9 mouse cellular contexts compared by ENCODE assay signal in genomic region chr4:55533803-55534254, GRCm38 (mm10). TPM values are rescaled to one million over a fixed set of nuclear protein-coding genes. Genes with fewer than 3 reads are reported as not detected.
A peak's percentile ranks its signal among the peaks of the same experiment; 100 is the strongest.
DNase-seq lines count a peak whose midpoint lies in the region; ATAC-seq and TF ChIP-seq lines count a peak whose summit lies in the region.
"Had no signal": no experiment of that assay in that cellular context is flagged by ENCODE, and none has a peak within 500 bp of the region (broad histone marks: within the 10 kb centered on the region; RNA-seq: fewer than 3 reads in every experiment).

No protein-coding gene starts in this region.

- no peaks in the 10 kb centered on the region for H3K9me3 ChIP-seq in embryonic facial prominence, embryonic 14.5 days (ENCODE audit: control insufficient read depth, low read length)
- H3K9me3 ChIP-seq in limb, embryonic 12.5 days, result no peaks in the 10 kb centered on the region
- no peaks in the 10 kb centered on the region for H3K9me3 ChIP-seq in midbrain, embryonic 16.5 days (replicated peaks; ENCODE audit: control insufficient read depth, low read length, poor library complexity, severe bottlenecking)

- H3K27me3 ChIP-seq in liver, adult 2 months (ENCODE audit: control insufficient read depth, insufficient read depth, low read length), result peaks cover 4% of the 10 kb centered on the region
- peaks cover 6% of the 10 kb centered on the region; the same call in 1 of the 2 replicates for H3K27me3 ChIP-seq in embryonic facial prominence, embryonic 14.5 days (replicated peaks; ENCODE audit: control insufficient read depth, insufficient read depth, low read length)
- peaks cover 46% of the 10 kb centered on the region for H3K27me3 ChIP-seq in limb, embryonic 12.5 days
- peaks cover 7% of the 10 kb centered on the region for H3K27me3 ChIP-seq in midbrain, embryonic 16.5 days (ENCODE audit: control insufficient read depth, insufficient read depth, low read depth, low read length)

- TF ChIP-seq POLR2A in liver, adult 2 months (IDR thresholded peaks at IDR 0.05; ENCODE audit: extremely low read depth, insufficient read depth, low read length), result no peak

- H3K9ac ChIP-seq in liver, adult 2 months (ENCODE audit: low read depth, low read length), result no peak overlapping the region
- peak overlapping the region; percentile 87 for H3K9ac ChIP-seq in embryonic facial prominence, embryonic 14.5 days (ENCODE audit: low read depth, low read length)
- 0 out of 2 replicates have a peak overlapping the region, but pooled peaks have one; percentile 75 for H3K9ac ChIP-seq in limb, embryonic 12.5 days (replicated peaks)
- H3K9ac ChIP-seq in midbrain, embryonic 16.5 days (ENCODE audit: low read depth, low read length), result peak overlapping the region; percentile 80

- ATAC-seq in embryonic facial prominence, embryonic 14.5 days (ENCODE audit: low read depth), result no peak
- no peak for ATAC-seq in limb, embryonic 12.5 days (ENCODE audit: insufficient number of reproducible peaks, insufficient read depth, low FRiP score, low TSS enrichment, low read depth)
- ATAC-seq in midbrain, embryonic 16.5 days, result no peak

- no peaks in the 10 kb centered on the region for H3K79me2 ChIP-seq in liver, adult 2 months (ENCODE audit: control insufficient read depth, insufficient read depth, low read length)

- peak overlapping the region; percentile 77; the same call in 1 of the 2 replicates for H3K4me3 ChIP-seq in liver, adult 2 months (ENCODE audit: insufficient read depth, low read depth, low read length)
- peak overlapping the region; percentile 78 for H3K4me3 ChIP-seq in embryonic facial prominence, embryonic 14.5 days (ENCODE audit: low read depth, low read length)
- H3K4me3 ChIP-seq in limb, embryonic 12.5 days (replicated peaks), result peak overlapping the region; percentile 62
- peak overlapping the region; percentile 69 for H3K4me3 ChIP-seq in midbrain, embryonic 16.5 days (ENCODE audit: low read depth, low read length)

- no peak overlapping the region for H3K27ac ChIP-seq in liver, adult 2 months (replicated peaks; ENCODE audit: insufficient read depth, low read depth, low read length)
- peak overlapping the region; percentile 97 for H3K27ac ChIP-seq in embryonic facial prominence, embryonic 14.5 days (replicated peaks; ENCODE audit: low read depth, low read length)
- peak overlapping the region; percentile 88; the same call in 1 of the 2 replicates for H3K27ac ChIP-seq in limb, embryonic 12.5 days
- H3K27ac ChIP-seq in midbrain, embryonic 16.5 days (ENCODE audit: low read length), result no peak overlapping the region

- no peak for DNase-seq in liver, adult 2 months (ENCODE audit: extremely low read depth, low read depth, low spot score)
- no peak for DNase-seq in liver
- DNase-seq in embryonic facial prominence, embryonic 14.5 days (ENCODE audit: low spot score), result peak; percentile 65
- peak; percentile 32 to 50 for DNase-seq in heart, postnatal 14 days
- DNase-seq in layer of hippocampus, adult 18-20 months (ENCODE audit: low spot score in 2 of 2), result no peak
- DNase-seq in layer of hippocampus, adult 9-11 months, result no peak

- TF ChIP-seq CTCF in liver, adult 2 months (IDR thresholded peaks at IDR 0.05; ENCODE audit: low read depth, low read length), result no peak

- 12% methylated on average over 23 of the region's 23 CpGs for WGBS in liver, adult 2 months
- WGBS in embryonic facial prominence, embryonic 14.5 days, result 2% methylated on average over 23 of the region's 23 CpGs
- WGBS in limb, embryonic 12.5 days, result 2% methylated on average over 23 of the region's 23 CpGs
- WGBS in midbrain, embryonic 16.5 days, result 3% methylated on average over 23 of the region's 23 CpGs

- no peaks in the 10 kb centered on the region for H3K36me3 ChIP-seq in liver, adult 2 months (ENCODE audit: control insufficient read depth, insufficient read depth, low read length)
- 0 out of 2 replicates have a peak, but pooled peaks cover 9% of the 10 kb centered on the region for H3K36me3 ChIP-seq in embryonic facial prominence, embryonic 14.5 days (ENCODE audit: control insufficient read depth, insufficient read depth, low read length)
- no peaks in the 10 kb centered on the region for H3K36me3 ChIP-seq in limb, embryonic 12.5 days
- no peaks in the 10 kb centered on the region for H3K36me3 ChIP-seq in midbrain, embryonic 16.5 days (ENCODE audit: control insufficient read depth, insufficient read depth, low read length)
- H3K36me3 ChIP-seq: G1E had no signal

- peaks cover 4% of the 10 kb centered on the region; the same call in 1 of the 2 replicates for H3K4me1 ChIP-seq in liver, adult 2 months (ENCODE audit: control insufficient read depth, insufficient read depth, low read length)
- H3K4me1 ChIP-seq in embryonic facial prominence, embryonic 14.5 days (ENCODE audit: control insufficient read depth, insufficient read depth, low read length), result peaks cover 3% of the 10 kb centered on the region; the same call in 1 of the 2 replicates
- H3K4me1 ChIP-seq in limb, embryonic 12.5 days (replicated peaks), result peaks cover 24% of the 10 kb centered on the region
- H3K4me1 ChIP-seq in midbrain, embryonic 16.5 days (ENCODE audit: control insufficient read depth, insufficient read depth, low read length), result peaks cover 17% of the 10 kb centered on the region

- intact Hi-C loops in heart, postnatal 14 days (cut with DNase I), result loop anchor here (2.0 to 5.0 kb wide), 3 partner anchors 288 to 828 kb away; no protein-coding TSS in a partner anchor

- H3K4me2 ChIP-seq in embryonic facial prominence, embryonic 14.5 days (ENCODE audit: low read depth, low read length), result peak overlapping the region; percentile 92
- H3K4me2 ChIP-seq in limb, embryonic 12.5 days, result peak overlapping the region; percentile 91
- H3K4me2 ChIP-seq in midbrain, embryonic 16.5 days (ENCODE audit: low read length), result peak overlapping the region; percentile 76

RNA-seq across cellular contexts. Expression of gene Klf4, which starts 1.6 kb away (rescaled TPM):
- total RNA-seq in liver, adult 2 months (2014; rRNA removed), result 0.46 and 0.74 TPM in 2 replicates
- 0.57 and 0.68 TPM in 2 replicates for polyA plus RNA-seq in liver, adult 2 months (2012; rRNA removed)
- 24.4 and 27.5 TPM in 2 replicates for polyA plus RNA-seq in embryonic facial prominence, embryonic 14.5 days (2014; fragmentation: Nextera tagmentation; extraction: Ambion mirVana)
- 10 to 100 TPM; 58.8 to 59.1 TPM for total RNA-seq in heart, postnatal 14 days (2021)
- 3.3 and 3.7 TPM in 2 replicates for polyA plus RNA-seq in limb, embryonic 12.5 days (2016; fragmentation: Nextera tagmentation; extraction: Ambion mirVana)
- polyA plus RNA-seq in midbrain, embryonic 16.5 days (2015; fragmentation: Nextera tagmentation; extraction: Ambion mirVana), result 1.9 and 2.0 TPM in 2 replicates
- 1 to 10 TPM; 9.2 to 9.9 TPM for total RNA-seq in layer of hippocampus, adult 18-20 months (2021)
- total RNA-seq: G1E had no signal

Comparison
In these comparisons a context has a peak if more than half of its experiments do, and no peak if none do; other contexts are left out.
1. DNase-seq: peak in embryonic facial prominence, embryonic 14.5 days (single experiment) and heart, postnatal 14 days (2 of 2); none in liver, adult 2 months (single experiment), liver (single experiment), layer of hippocampus, adult 18-20 months (0 of 2) and layer of hippocampus, adult 9-11 months (single experiment).
2. H3K27ac ChIP-seq: peak in embryonic facial prominence, embryonic 14.5 days (single experiment) and limb, embryonic 12.5 days (single experiment); none in liver, adult 2 months (single experiment) and midbrain, embryonic 16.5 days (single experiment).
3. Peak in every context shown above with its lines, with median percentiles within 50 percentile points of each other: H3K4me3 ChIP-seq and H3K4me2 ChIP-seq.